Mouse (Mus musculus): ENCODE measurements at regions not wholly inside any gene's neighbourhood (a gene's known extent, or its start where the extent isn't known, plus 50 kb on each side); places are given as distances from the start of the nearest gene placed in this dataset.
A peak's percentile ranks its signal among the peaks of the same experiment; 100 is the strongest.

GRCm38 (mm10) chr5:148454200-148454599 lies 54.5 kb upstream of the Slc7a1 start:
- Histone ChIP-seq H3K79me2 (ENCODE audit: control insufficient read depth, insufficient read depth) (no peaks in the 10 kb centered on the region), H3ac (ENCODE audit: control insufficient read depth, insufficient read length, low read depth) (no peak overlapping the region), H3K27me3 (ENCODE audit: control insufficient read depth, insufficient read depth, insufficient read length) (no peaks in the 10 kb centered on the region), H3K79me3 (ENCODE audit: low read depth) (no peaks in the 10 kb centered on the region), H3K4me3 (ENCODE audit: insufficient read depth, poor library complexity, severe bottlenecking) (no peak overlapping the region), H3K36me3 (ENCODE audit: control insufficient read depth, insufficient read depth) (no peaks in the 10 kb centered on the region)
- TF ChIP-seq CTCF (IDR thresholded peaks at IDR 0.05; ENCODE audit: control insufficient read depth, insufficient read depth, insufficient read length), result no peak
- TF ChIP-seq USF1 (IDR thresholded peaks at IDR 0.05; ENCODE audit: low read depth), result no peak
- no peak for TF ChIP-seq CEBPB (IDR thresholded peaks at IDR 0.05; ENCODE audit: low read depth)
- no peak for TF ChIP-seq MAX (IDR thresholded peaks at IDR 0.05)
- TF ChIP-seq MYOG (IDR thresholded peaks at IDR 0.05; ENCODE audit: control insufficient read depth, extremely low read depth, insufficient read length), result no peak

- TF ChIP-seq MYOG (IDR thresholded peaks at IDR 0.05; ENCODE audit: control insufficient read depth, extremely low read depth, insufficient read length) (no peak), CTCF (IDR thresholded peaks at IDR 0.05; ENCODE audit: control insufficient read depth, insufficient read depth, insufficient read length) (no peak), USF1 (IDR thresholded peaks at IDR 0.05; ENCODE audit: low read depth) (no peak), CEBPB (IDR thresholded peaks at IDR 0.05; ENCODE audit: low read depth) (no peak), MAX (IDR thresholded peaks at IDR 0.05) (no peak), MYOD1 (IDR thresholded peaks at IDR 0.05; ENCODE audit: control insufficient read depth, insufficient read length, low read depth) (no peak), FOSL1 (IDR thresholded peaks at IDR 0.05; ENCODE audit: insufficient read depth, low read length, poor library complexity, severe bottlenecking) (no peak)
- Histone ChIP-seq H3K79me3 (ENCODE audit: low read depth) (no peaks in the 10 kb centered on the region), H3K4me3 (ENCODE audit: insufficient read depth, poor library complexity, severe bottlenecking) (no peak overlapping the region), H3ac (ENCODE audit: control insufficient read depth, insufficient read length, low read depth) (no peak overlapping the region), H3K79me2 (ENCODE audit: control insufficient read depth, insufficient read depth) (no peaks in the 10 kb centered on the region), H3K27me3 (ENCODE audit: control insufficient read depth, insufficient read depth, insufficient read length) (no peaks in the 10 kb centered on the region), H3K36me3 (ENCODE audit: control insufficient read depth, insufficient read depth) (no peaks in the 10 kb centered on the region)
Measured at GRCm38 (mm10) chr5:148453776-148454175, 54.1 kb upstream of the Slc7a1 start.

GRCm38 (mm10) chr5:148452909-148453632 lies 53.4 kb upstream of the Slc7a1 start:
- TF ChIP-seq MYOD1 (IDR thresholded peaks at IDR 0.05; ENCODE audit: control insufficient read depth, insufficient read length, low read depth) (no peak), FOSL1 (IDR thresholded peaks at IDR 0.05; ENCODE audit: insufficient read depth, low read length, poor library complexity, severe bottlenecking) (no peak), CEBPB (IDR thresholded peaks at IDR 0.05; ENCODE audit: low read depth) (no peak), MYOG (IDR thresholded peaks at IDR 0.05; ENCODE audit: control insufficient read depth, extremely low read depth, insufficient read length) (no peak), CTCF (IDR thresholded peaks at IDR 0.05; ENCODE audit: control insufficient read depth, insufficient read depth, insufficient read length) (no peak), USF1 (IDR thresholded peaks at IDR 0.05; ENCODE audit: low read depth) (no peak), MAX (IDR thresholded peaks at IDR 0.05) (no peak)
- Histone ChIP-seq H3K27me3 (ENCODE audit: control insufficient read depth, insufficient read depth, insufficient read length) (no peaks in the 10 kb centered on the region), H3K36me3 (ENCODE audit: control insufficient read depth, insufficient read depth) (no peaks in the 10 kb centered on the region), H3ac (ENCODE audit: control insufficient read depth, insufficient read length, low read depth) (no peak overlapping the region), H3K4me3 (ENCODE audit: insufficient read depth, poor library complexity, severe bottlenecking) (no peak overlapping the region), H3K79me2 (ENCODE audit: control insufficient read depth, insufficient read depth) (no peaks in the 10 kb centered on the region), H3K79me3 (ENCODE audit: low read depth) (no peaks in the 10 kb centered on the region)

GRCm38 (mm10) chr5:148451811-148452210 lies 52.1 kb upstream of the Slc7a1 start:
- Histone ChIP-seq H3ac (ENCODE audit: control insufficient read depth, insufficient read length, low read depth) (no peak overlapping the region), H3K36me3 (ENCODE audit: control insufficient read depth, insufficient read depth) (no peaks in the 10 kb centered on the region), H3K27me3 (ENCODE audit: control insufficient read depth, insufficient read depth, insufficient read length) (no peaks in the 10 kb centered on the region), H3K79me2 (ENCODE audit: control insufficient read depth, insufficient read depth) (no peaks in the 10 kb centered on the region), H3K4me3 (ENCODE audit: insufficient read depth, poor library complexity, severe bottlenecking) (no peak overlapping the region), H3K79me3 (ENCODE audit: low read depth) (no peaks in the 10 kb centered on the region)
- TF ChIP-seq CTCF (IDR thresholded peaks at IDR 0.05; ENCODE audit: control insufficient read depth, insufficient read depth, insufficient read length) (peak; percentile 33), MYOD1 (IDR thresholded peaks at IDR 0.05; ENCODE audit: control insufficient read depth, insufficient read length, low read depth) (no peak)

GRCm38 (mm10) chr5:148450924-148451323 lies 51.2 kb upstream of the Slc7a1 start:
- Histone ChIP-seq H3K4me3 (ENCODE audit: insufficient read depth, poor library complexity, severe bottlenecking) (no peak overlapping the region), H3K79me3 (ENCODE audit: low read depth) (no peaks in the 10 kb centered on the region), H3K36me3 (ENCODE audit: control insufficient read depth, insufficient read depth) (no peaks in the 10 kb centered on the region), H3K79me2 (ENCODE audit: control insufficient read depth, insufficient read depth) (no peaks in the 10 kb centered on the region), H3ac (ENCODE audit: control insufficient read depth, insufficient read length, low read depth) (no peak overlapping the region), H3K27me3 (ENCODE audit: control insufficient read depth, insufficient read depth, insufficient read length) (no peaks in the 10 kb centered on the region)
- TF ChIP-seq USF1 (IDR thresholded peaks at IDR 0.05; ENCODE audit: low read depth), result no peak
- peak; percentile 60 for TF ChIP-seq CTCF (IDR thresholded peaks at IDR 0.05; ENCODE audit: control insufficient read depth, insufficient read depth, insufficient read length)
- TF ChIP-seq CEBPB (IDR thresholded peaks at IDR 0.05; ENCODE audit: low read depth), result no peak
